Mouse (Mus musculus) lung, embryonic 14.5 days (tissue): ENCODE results near the gene BC030867. TPM values are rescaled to one million over a fixed set of nuclear protein-coding genes. Genes with fewer than 3 reads are reported as not detected.
A peak's percentile ranks its signal among the peaks of the same experiment; 100 is the strongest.

ENCODE experiments used
- ATAC-seq: fragments of 200-750 bp; cut with Nextera tagmentation; 2 replicates; pipeline ENCODE4 v1.8.0; 2017; ENCODE audit warnings: mild to moderate bottlenecking, moderate TSS enrichment, moderate library complexity; ENCODE audit not compliant: insufficient read depth
- DNase-seq: peaks from one replicate; pipeline ENCODE4 v3.0.0-alpha.2; 2015
- H3K27ac ChIP-seq: fragments of 300-500 bp; sonication (generic); 2 replicates; pipeline ENCODE4 v1.5.1; 2014; ENCODE audit warnings: low read depth, mild to moderate bottlenecking, moderate library complexity
- H3K27me3 ChIP-seq: fragments of 300-500 bp; sonication (generic); 2 replicates; pipeline ENCODE4 v1.6.1; 2014; ENCODE audit warnings: low read length, control low read depth; ENCODE audit not compliant: insufficient read depth
- H3K36me3 ChIP-seq: fragments of 300-500 bp; sonication (generic); 2 replicates; pipeline ENCODE4 v1.6.1; 2014; ENCODE audit warnings: control low read depth; ENCODE audit not compliant: insufficient read depth
- H3K4me1 ChIP-seq: fragments of 300-500 bp; sonication (generic); 2 replicates; pipeline ENCODE4 v1.6.1; 2014; ENCODE audit warnings: antibody characterized with exemption, control low read depth; ENCODE audit not compliant: insufficient read depth
- H3K4me2 ChIP-seq: fragments of 300-500 bp; sonication (generic); 2 replicates; pipeline ENCODE4 v1.6.1; 2014; ENCODE audit warnings: mild to moderate bottlenecking
- H3K4me3 ChIP-seq: fragments of 300-500 bp; sonication (generic); 2 replicates; pipeline ENCODE4 v1.5.1; 2014; ENCODE audit warnings: low read depth, low read length
- H3K9ac ChIP-seq: fragments of 300-500 bp; sonication (generic); 2 replicates; pipeline ENCODE4 v1.6.1; 2014
- H3K9me3 ChIP-seq: fragments of 300-500 bp; sonication (generic); 2 replicates; pipeline ENCODE4 v1.6.1; 2016; ENCODE audit warnings: low read depth, low read length, control low read depth
- CTCF ChIP-seq: IDR thresholded peaks from 2 replicates; pipeline ENCODE4 v1.5.1; 2016; ENCODE audit warnings: antibody characterized with exemption, low read depth
- WGBS: fragments of 180-500 bp; shearing (Covaris S2); extraction: QIAGEN DNeasy Blood & Tissue Kit; methylation state at CpG from one replicate; pipeline ENCODE4 v1.1.7; 2014; 5-methylcytosine and 5-hydroxymethylcytosine counted together
- polyA plus RNA-seq: library from polyadenylated mRNA; unstranded; fragments of >200 nt; fragmentation: Nextera tagmentation; extraction: Ambion mirVana; gene quantifications from 2 replicates; pipeline ENCODE4 v1.2.1, GENCODE M21; 2014

Gene BC030867
- polyA plus RNA-seq, 1 experiment from 2014 or later: 22.2 TPM

- H3K9me3 ChIP-seq: no peaks in the 10 kb centered on the region
- no peak overlapping the region for H3K27ac ChIP-seq
- WGBS: 77% methylated on average over 8 of the region's 8 CpGs
- no peak overlapping the region for H3K4me2 ChIP-seq
- DNase-seq (no peak), ATAC-seq (no peak)
- H3K9ac ChIP-seq: no peak overlapping the region
- TF ChIP-seq CTCF: no peak
- no peak overlapping the region for H3K4me3 ChIP-seq
- H3K4me1 ChIP-seq: peaks cover 42% of the 10 kb centered on the region
- no peaks in the 10 kb centered on the region for H3K27me3 ChIP-seq
- no peaks in the 10 kb centered on the region for H3K36me3 ChIP-seq
Observed at GRCm38 (mm10) chr11:102221243-102221953, 27.3 kb upstream of the BC030867 start.

- H3K27ac ChIP-seq: no peak overlapping the region
- H3K9ac ChIP-seq: no peak overlapping the region
- ATAC-seq: no peak
- 65% methylated on average over 8 of the region's 8 CpGs for WGBS
- no peak for DNase-seq
- H3K36me3 ChIP-seq: no peaks in the 10 kb centered on the region
- TF ChIP-seq CTCF: no peak
- no peak overlapping the region for H3K4me3 ChIP-seq
- H3K4me1 ChIP-seq: peaks cover 39% of the 10 kb centered on the region
- no peak overlapping the region for H3K4me2 ChIP-seq
- H3K27me3 ChIP-seq: no peaks in the 10 kb centered on the region
- no peaks in the 10 kb centered on the region for H3K9me3 ChIP-seq
Observed at GRCm38 (mm10) chr11:102221954-102222351, 26.7 kb upstream of the BC030867 start.

GRCm38 (mm10) chr11:102223166-102223565, 25.5 kb upstream of the BC030867 start:
- WGBS: 26% methylated on average over 6 of the region's 6 CpGs
- Histone ChIP-seq H3K4me3 (no peak overlapping the region), H3K27me3 (no peaks in the 10 kb centered on the region), H3K36me3 (no peaks in the 10 kb centered on the region), H3K9me3 (no peaks in the 10 kb centered on the region), H3K9ac (no peak overlapping the region), H3K4me1 (peaks cover 35% of the 10 kb centered on the region), H3K27ac (no peak overlapping the region), H3K4me2 (no peak overlapping the region)
- DNase-seq (peak; percentile 89), ATAC-seq (no peak)
- peak; percentile 84 for TF ChIP-seq CTCF

- peak overlapping the region; percentile 15; the same call in 1 of the 2 replicates for H3K4me3 ChIP-seq
- no peaks in the 10 kb centered on the region for H3K27me3 ChIP-seq
- peak overlapping the region; percentile 59 for H3K4me2 ChIP-seq
- TF ChIP-seq CTCF: no peak
- peak overlapping the region; percentile 32 for H3K9ac ChIP-seq
- WGBS: 7% methylated on average over 22 of the region's 22 CpGs
- no peak for ATAC-seq
- H3K4me1 ChIP-seq: peaks cover 23% of the 10 kb centered on the region
- no peaks in the 10 kb centered on the region for H3K36me3 ChIP-seq
- H3K9me3 ChIP-seq: no peaks in the 10 kb centered on the region
- peak; percentile 44 for DNase-seq
- H3K27ac ChIP-seq: no peak overlapping the region
Observed at GRCm38 (mm10) chr11:102224686-102225085, 24.0 kb upstream of the BC030867 start.

GRCm38 (mm10) chr11:102225221-102225620, 23.5 kb upstream of the BC030867 start:
- ATAC-seq (no peak), DNase-seq (no peak)
- H3K27ac ChIP-seq: 0 out of 2 replicates have a peak overlapping the region, but pooled peaks have one; percentile 24
- H3K4me2 ChIP-seq: peak overlapping the region; percentile 59
- WGBS: 54% methylated on average over 5 of the region's 5 CpGs
- TF ChIP-seq CTCF: no peak
- H3K9me3 ChIP-seq: no peaks in the 10 kb centered on the region
- H3K36me3 ChIP-seq: no peaks in the 10 kb centered on the region
- no peaks in the 10 kb centered on the region for H3K27me3 ChIP-seq
- H3K4me1 ChIP-seq: peaks cover 18% of the 10 kb centered on the region
- H3K4me3 ChIP-seq: no peak overlapping the region
- H3K9ac ChIP-seq: 0 out of 2 replicates have a peak overlapping the region, but pooled peaks have one; percentile 32

GRCm38 (mm10) chr11:102226067-102226978, 22.4 kb upstream of the BC030867 start:
- no peak overlapping the region for H3K9ac ChIP-seq

More at GRCm38 (mm10) chr11:102226067-102226978, 22.4 kb upstream of the BC030867 start:
- WGBS: 65% methylated on average over 12 of the region's 12 CpGs
- no peak for TF ChIP-seq CTCF
- no peaks in the 10 kb centered on the region for H3K9me3 ChIP-seq
- no peak overlapping the region for H3K4me2 ChIP-seq
- H3K4me1 ChIP-seq: peaks cover 18% of the 10 kb centered on the region
- H3K4me3 ChIP-seq: no peak overlapping the region
- DNase-seq: no peak
- H3K27me3 ChIP-seq: no peaks in the 10 kb centered on the region
- H3K27ac ChIP-seq: no peak overlapping the region
- no peak for ATAC-seq
- no peaks in the 10 kb centered on the region for H3K36me3 ChIP-seq
